Mouse (Mus musculus): ENCODE measurements at regions not wholly inside any gene's neighbourhood (a gene's known extent, or its start where the extent isn't known, plus 50 kb on each side); places are given as distances from the start of the nearest gene placed in this dataset.
A peak's percentile ranks its signal among the peaks of the same experiment; 100 is the strongest.
"Not testable (repeated sequence)": the region's sequence is repeated elsewhere in the genome, so short reads cannot be mapped to it uniquely, and the experiment has no call there.

DNA sequence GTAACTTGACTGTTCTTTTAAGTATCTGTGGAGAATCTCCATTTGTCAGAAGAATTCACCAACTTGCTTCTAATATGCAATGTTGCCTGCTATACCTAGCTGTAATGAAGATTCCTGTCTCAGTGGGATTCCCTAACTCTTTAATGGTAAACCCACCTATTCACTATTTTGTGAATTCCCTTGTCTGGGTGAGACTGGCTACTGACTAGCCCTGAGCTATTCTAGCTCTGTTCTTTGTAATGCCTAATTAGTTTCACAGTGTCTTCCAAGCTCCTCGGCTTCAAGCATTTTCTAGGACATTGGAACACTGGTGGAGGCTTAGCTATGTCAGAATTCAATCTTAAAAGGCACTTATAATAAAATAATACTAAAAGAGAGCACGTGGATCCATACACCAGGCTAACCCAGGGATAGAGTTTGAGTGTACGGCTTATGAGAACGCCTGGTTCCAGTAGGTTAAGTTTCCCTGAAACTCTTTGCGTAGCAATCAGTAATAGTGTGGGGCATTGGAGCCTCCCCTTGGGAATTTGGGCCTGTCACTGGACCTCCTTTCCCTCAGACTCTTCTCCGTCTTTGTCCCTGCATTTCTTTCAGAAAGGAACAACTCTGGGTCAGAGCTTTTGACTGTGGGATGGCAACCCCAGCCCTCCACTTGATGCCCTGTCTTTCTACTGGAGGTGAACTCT is 123.8 kb upstream of the 2610301B20Rik start:
- not testable (repeated sequence) for H3K27ac ChIP-seq (ENCODE audit: low read depth, low read length); ATAC-seq (replicated peaks; ENCODE audit: insufficient number of reproducible peaks, low FRiP score, low TSS enrichment); H3K4me2 ChIP-seq; H3K9ac ChIP-seq (ENCODE audit: low read depth, low read length); H3K4me3 ChIP-seq (ENCODE audit: low read depth, low read length); H3K4me1 ChIP-seq (ENCODE audit: control insufficient read depth, insufficient read depth, low read length); H3K36me3 ChIP-seq (ENCODE audit: control insufficient read depth, insufficient read depth, low read length); H3K27me3 ChIP-seq (ENCODE audit: control insufficient read depth, insufficient read depth, low read length); H3K9me3 ChIP-seq (replicated peaks; ENCODE audit: control insufficient read depth, low read length)
- 79% methylated on average over 6 of the region's 6 CpGs for WGBS (ENCODE audit: insufficient replicate concordance)

GRCm38 (mm10) chr4:10753176-10753575 is 121.1 kb upstream of the 2610301B20Rik start:
- WGBS (ENCODE audit: insufficient replicate concordance): 74% methylated on average over 5 of the region's 5 CpGs

DNA sequence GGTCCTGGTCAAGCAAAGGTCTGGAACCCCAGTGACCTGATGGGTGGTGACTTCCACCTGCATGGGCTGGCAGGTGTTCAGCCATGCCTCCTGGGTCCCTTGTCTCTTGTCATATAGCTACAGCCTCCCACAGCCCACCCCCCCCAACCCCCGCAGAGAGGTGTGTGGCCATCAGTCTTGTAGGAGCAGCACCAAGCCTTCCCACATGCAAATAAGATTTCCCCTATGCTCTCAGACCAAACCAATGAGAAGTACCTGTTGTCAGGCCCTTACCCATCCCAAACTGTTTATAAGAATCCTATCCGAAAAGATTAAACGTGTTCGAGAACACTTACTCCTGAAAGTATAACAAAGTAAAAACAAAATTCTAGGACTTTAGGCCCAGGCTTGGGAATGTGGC is 114.8 kb upstream of the 2610301B20Rik start:
- no peak overlapping the region for H3K27ac ChIP-seq (ENCODE audit: low read depth, low read length)
- no peak overlapping the region for H3K4me2 ChIP-seq
- ATAC-seq (replicated peaks; ENCODE audit: insufficient number of reproducible peaks, low FRiP score, low TSS enrichment): no peak
- no peaks in the 10 kb centered on the region for H3K4me1 ChIP-seq (ENCODE audit: control insufficient read depth, insufficient read depth, low read length)
- no peak overlapping the region for H3K9ac ChIP-seq (ENCODE audit: low read depth, low read length)
- H3K36me3 ChIP-seq (ENCODE audit: control insufficient read depth, insufficient read depth, low read length): no peaks in the 10 kb centered on the region
- WGBS (ENCODE audit: insufficient replicate concordance): 91% methylated on average over 4 of the region's 4 CpGs
- H3K9me3 ChIP-seq (replicated peaks; ENCODE audit: control insufficient read depth, low read length): no peaks in the 10 kb centered on the region
- no peak overlapping the region for H3K4me3 ChIP-seq (ENCODE audit: low read depth, low read length)
- H3K27me3 ChIP-seq (ENCODE audit: control insufficient read depth, insufficient read depth, low read length): no peaks in the 10 kb centered on the region

More at GRCm38 (mm10) chr4:10753176-10753575, 121.1 kb upstream of the 2610301B20Rik start:
- H3K9me3 ChIP-seq (replicated peaks; ENCODE audit: control insufficient read depth, low read length): no peaks in the 10 kb centered on the region
- no peaks in the 10 kb centered on the region for H3K27me3 ChIP-seq (ENCODE audit: control insufficient read depth, insufficient read depth, low read length)
- no peak overlapping the region for H3K27ac ChIP-seq (ENCODE audit: low read depth, low read length)
- H3K4me2 ChIP-seq: no peak overlapping the region
- no peak overlapping the region for H3K9ac ChIP-seq (ENCODE audit: low read depth, low read length)
- H3K4me1 ChIP-seq (ENCODE audit: control insufficient read depth, insufficient read depth, low read length): no peaks in the 10 kb centered on the region
- no peaks in the 10 kb centered on the region for H3K36me3 ChIP-seq (ENCODE audit: control insufficient read depth, insufficient read depth, low read length)
- ATAC-seq (replicated peaks; ENCODE audit: insufficient number of reproducible peaks, low FRiP score, low TSS enrichment): no peak
- H3K4me3 ChIP-seq (ENCODE audit: low read depth, low read length): no peak overlapping the region

DNA sequence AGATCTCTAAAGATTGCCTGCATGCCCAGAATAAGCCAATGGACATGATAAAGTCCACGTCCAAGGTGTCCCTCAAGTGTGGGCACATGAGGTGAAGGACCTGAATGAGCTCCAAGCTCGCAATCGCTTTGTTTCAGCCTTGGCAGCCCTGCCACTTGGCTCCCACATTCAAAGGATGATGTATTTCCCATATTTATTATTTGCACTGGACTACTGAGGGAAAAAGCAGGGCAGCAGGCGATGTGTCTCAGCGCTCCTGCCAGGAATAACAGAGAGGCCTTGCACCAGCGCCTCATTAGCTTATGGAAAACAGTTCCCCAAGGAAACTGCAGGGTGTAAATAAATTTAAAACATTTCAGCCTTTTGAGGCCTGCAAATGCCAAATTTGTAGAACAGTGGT is 106.6 kb upstream of the 2610301B20Rik start:
- Histone ChIP-seq H3K4me3 (ENCODE audit: low read depth, low read length) (no peak overlapping the region), H3K4me2 (no peak overlapping the region), H3K27ac (ENCODE audit: low read depth, low read length) (no peak overlapping the region), H3K36me3 (ENCODE audit: control insufficient read depth, insufficient read depth, low read length) (no peaks in the 10 kb centered on the region), H3K9me3 (replicated peaks; ENCODE audit: control insufficient read depth, low read length) (no peaks in the 10 kb centered on the region), H3K9ac (ENCODE audit: low read depth, low read length) (no peak overlapping the region), H3K4me1 (ENCODE audit: control insufficient read depth, insufficient read depth, low read length) (no peaks in the 10 kb centered on the region), H3K27me3 (ENCODE audit: control insufficient read depth, insufficient read depth, low read length) (no peaks in the 10 kb centered on the region)
- no peak for ATAC-seq (replicated peaks; ENCODE audit: insufficient number of reproducible peaks, low FRiP score, low TSS enrichment)
- 83% methylated on average over 6 of the region's 6 CpGs for WGBS (ENCODE audit: insufficient replicate concordance)

GRCm38 (mm10) chr4:10770026-10770643 is 104.2 kb upstream of the 2610301B20Rik start:
- H3K9me3 ChIP-seq (replicated peaks; ENCODE audit: control insufficient read depth, low read length): no peaks in the 10 kb centered on the region
- no peak overlapping the region for H3K4me2 ChIP-seq
- H3K27ac ChIP-seq (ENCODE audit: low read depth, low read length): no peak overlapping the region
- H3K9ac ChIP-seq (ENCODE audit: low read depth, low read length): no peak overlapping the region
- no peak overlapping the region for H3K4me3 ChIP-seq (ENCODE audit: low read depth, low read length)
- H3K36me3 ChIP-seq (ENCODE audit: control insufficient read depth, insufficient read depth, low read length): no peaks in the 10 kb centered on the region
- H3K27me3 ChIP-seq (ENCODE audit: control insufficient read depth, insufficient read depth, low read length): no peaks in the 10 kb centered on the region
- no peak for ATAC-seq (replicated peaks; ENCODE audit: insufficient number of reproducible peaks, low FRiP score, low TSS enrichment)
- no peaks in the 10 kb centered on the region; the same call in 1 of the 2 replicates for H3K4me1 ChIP-seq (ENCODE audit: control insufficient read depth, insufficient read depth, low read length)
- WGBS (ENCODE audit: insufficient replicate concordance): 79% methylated on average over 13 of the region's 13 CpGs

- H3K9ac ChIP-seq (ENCODE audit: low read depth, low read length): no peak overlapping the region
- no peaks in the 10 kb centered on the region; the same call in 1 of the 2 replicates for H3K4me1 ChIP-seq (ENCODE audit: control insufficient read depth, insufficient read depth, low read length)
- H3K4me3 ChIP-seq (ENCODE audit: low read depth, low read length): no peak overlapping the region
- ATAC-seq (replicated peaks; ENCODE audit: insufficient number of reproducible peaks, low FRiP score, low TSS enrichment): peak; percentile 63; the same call in 1 of the 2 replicates
- H3K36me3 ChIP-seq (ENCODE audit: control insufficient read depth, insufficient read depth, low read length): no peaks in the 10 kb centered on the region
- H3K9me3 ChIP-seq (replicated peaks; ENCODE audit: control insufficient read depth, low read length): no peaks in the 10 kb centered on the region
- 17% methylated on average over 3 of the region's 3 CpGs for WGBS (ENCODE audit: insufficient replicate concordance)
- no peak overlapping the region for H3K4me2 ChIP-seq
- 0 out of 2 replicates have a peak overlapping the region, but pooled peaks have one; percentile 13 for H3K27ac ChIP-seq (ENCODE audit: low read depth, low read length)
- no peaks in the 10 kb centered on the region for H3K27me3 ChIP-seq (ENCODE audit: control insufficient read depth, insufficient read depth, low read length)
Measured at GRCm38 (mm10) chr4:10774557-10775215, 99.6 kb upstream of the 2610301B20Rik start.

DNA sequence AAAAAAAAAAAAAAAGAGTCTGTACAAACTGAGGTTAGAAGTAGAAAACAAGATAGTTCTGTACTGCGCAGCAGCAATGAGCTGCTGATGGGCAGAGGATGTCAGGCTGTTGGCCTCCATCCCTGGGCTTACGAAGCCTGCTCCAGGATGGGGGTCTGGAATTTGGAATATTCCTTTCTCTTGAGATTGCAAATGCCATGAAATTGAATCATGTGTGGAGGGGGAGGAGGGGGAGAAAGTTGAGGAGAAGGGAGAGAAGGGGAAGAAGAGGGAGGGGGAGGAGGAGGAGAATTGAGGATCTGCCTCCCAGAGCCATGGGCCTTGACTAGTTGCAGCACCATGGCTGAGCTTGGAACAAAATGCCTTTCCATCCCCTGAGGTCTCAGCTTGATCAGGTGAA is 87.6 kb upstream of the 2610301B20Rik start:
- 66% methylated on average over 2 of the region's 2 CpGs for WGBS (ENCODE audit: insufficient replicate concordance)
- ATAC-seq (replicated peaks; ENCODE audit: insufficient number of reproducible peaks, low FRiP score, low TSS enrichment): no peak
- H3K4me2 ChIP-seq: no peak overlapping the region

GRCm38 (mm10) chr4:10788306-10788705 is 86.0 kb upstream of the 2610301B20Rik start:
- H3K9me3 ChIP-seq (replicated peaks; ENCODE audit: control insufficient read depth, low read length): no peaks in the 10 kb centered on the region
- no peak overlapping the region for H3K4me3 ChIP-seq (ENCODE audit: low read depth, low read length)
- H3K36me3 ChIP-seq (ENCODE audit: control insufficient read depth, insufficient read depth, low read length): no peaks in the 10 kb centered on the region
- H3K4me1 ChIP-seq (ENCODE audit: control insufficient read depth, insufficient read depth, low read length): peaks cover 8% of the 10 kb centered on the region; the same call in 1 of the 2 replicates
- H3K4me2 ChIP-seq: no peak overlapping the region
- no peaks in the 10 kb centered on the region for H3K27me3 ChIP-seq (ENCODE audit: control insufficient read depth, insufficient read depth, low read length)
- H3K27ac ChIP-seq (ENCODE audit: low read depth, low read length): no peak overlapping the region
- H3K9ac ChIP-seq (ENCODE audit: low read depth, low read length): no peak overlapping the region
- ATAC-seq (replicated peaks; ENCODE audit: insufficient number of reproducible peaks, low FRiP score, low TSS enrichment): no peak

More for the DNA sequence above, 87.6 kb upstream of the 2610301B20Rik start:
- H3K4me3 ChIP-seq (ENCODE audit: low read depth, low read length): no peak overlapping the region
- no peak overlapping the region for H3K9ac ChIP-seq (ENCODE audit: low read depth, low read length)
- H3K9me3 ChIP-seq (replicated peaks; ENCODE audit: control insufficient read depth, low read length): no peaks in the 10 kb centered on the region
- H3K4me1 ChIP-seq (ENCODE audit: control insufficient read depth, insufficient read depth, low read length): no peaks in the 10 kb centered on the region
- no peaks in the 10 kb centered on the region for H3K36me3 ChIP-seq (ENCODE audit: control insufficient read depth, insufficient read depth, low read length)
- no peak overlapping the region for H3K27ac ChIP-seq (ENCODE audit: low read depth, low read length)
- H3K27me3 ChIP-seq (ENCODE audit: control insufficient read depth, insufficient read depth, low read length): no peaks in the 10 kb centered on the region
